Mouse (Mus musculus) hematopoietic stem cell, adult 5-6 weeks (primary cell): ENCODE measurements at regions not wholly inside any gene's neighbourhood (a gene's known extent, or its start where the extent isn't known, plus 50 kb on each side); places are given as distances from the start of the nearest gene placed in this dataset.
A peak's percentile ranks its signal among the peaks of the same experiment; 100 is the strongest.

Experiments used
- ATAC-seq, 2 experiments: fragments of 125-278 bp in 1 of 2; replicated peaks in 1 of 2; 2 replicates each; pipeline ENCODE4 v1.8.0; 2016 to 2017; ENCODE audit warnings: inconsistent platforms in 2 of 2, mild to moderate bottlenecking in 2 of 2, moderate number of reproducible peaks in 2 of 2, low read depth in 1 of 2, moderate TSS enrichment in 1 of 2; ENCODE audit not compliant: low FRiP score in 2 of 2, poor library complexity in 2 of 2, severe bottlenecking in 2 of 2, insufficient read depth in 1 of 2, low TSS enrichment in 1 of 2

DNA sequence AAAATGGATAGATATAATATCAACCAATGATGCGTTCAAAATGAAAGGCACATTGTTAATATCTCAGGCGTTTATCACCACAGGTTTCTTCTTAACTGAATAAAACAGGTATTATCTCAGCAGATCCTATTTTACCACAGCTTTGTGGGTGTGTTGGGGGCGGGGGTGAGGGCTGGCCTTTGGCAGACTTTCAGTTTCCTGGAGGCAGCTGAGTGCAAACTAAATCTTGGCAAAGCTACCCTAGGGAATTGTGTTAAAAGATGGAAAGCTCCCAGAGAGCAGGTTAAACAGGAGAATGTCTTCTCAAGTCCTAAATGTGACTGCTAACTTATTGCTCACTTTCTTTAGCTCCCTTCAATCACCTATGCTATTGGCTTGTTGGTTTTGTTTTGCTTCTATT, 223.8 kb downstream of the Kdm4c start:
- ATAC-seq = no peak

DNA sequence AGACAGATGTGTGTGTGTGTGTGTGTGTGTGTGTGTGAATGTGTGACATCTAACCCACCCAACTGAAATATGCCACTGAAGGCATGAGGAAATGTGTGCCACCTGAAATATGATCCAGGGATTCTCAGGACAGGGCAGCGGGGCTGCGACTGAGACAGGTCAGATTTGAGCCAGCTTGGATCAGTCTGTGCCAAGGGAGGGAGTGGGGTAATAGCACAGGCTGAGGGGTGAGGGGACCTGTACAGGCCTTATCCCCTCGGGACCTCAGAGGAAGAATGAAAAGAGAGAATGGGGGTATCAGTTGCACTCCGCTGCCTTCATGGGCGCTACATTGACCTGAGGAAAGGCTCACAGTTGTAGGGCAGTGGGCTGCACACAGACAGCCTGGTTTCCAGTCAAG, 270.2 kb downstream of the Kdm4c start:
- no peak for ATAC-seq

DNA sequence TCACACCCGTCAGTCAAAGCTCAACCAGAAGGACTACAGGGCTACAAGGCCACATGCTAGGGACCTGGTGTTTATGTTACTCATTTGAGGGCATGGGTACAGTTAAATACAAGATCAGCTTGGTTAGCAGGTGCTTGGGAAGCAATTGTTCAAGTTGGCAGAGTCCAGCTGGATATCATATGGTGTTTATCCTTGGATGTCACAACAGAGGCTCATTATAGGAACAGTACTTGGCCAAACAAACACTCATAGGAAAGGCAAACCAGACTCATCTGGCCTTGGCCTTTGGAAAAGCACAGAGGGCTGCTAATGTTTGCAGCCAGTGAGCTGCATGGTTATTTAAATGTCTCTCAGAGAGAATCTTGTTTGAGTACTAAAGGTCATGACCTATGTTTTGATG, 311.6 kb downstream of the Kdm4c start:
- no peak for ATAC-seq

DNA sequence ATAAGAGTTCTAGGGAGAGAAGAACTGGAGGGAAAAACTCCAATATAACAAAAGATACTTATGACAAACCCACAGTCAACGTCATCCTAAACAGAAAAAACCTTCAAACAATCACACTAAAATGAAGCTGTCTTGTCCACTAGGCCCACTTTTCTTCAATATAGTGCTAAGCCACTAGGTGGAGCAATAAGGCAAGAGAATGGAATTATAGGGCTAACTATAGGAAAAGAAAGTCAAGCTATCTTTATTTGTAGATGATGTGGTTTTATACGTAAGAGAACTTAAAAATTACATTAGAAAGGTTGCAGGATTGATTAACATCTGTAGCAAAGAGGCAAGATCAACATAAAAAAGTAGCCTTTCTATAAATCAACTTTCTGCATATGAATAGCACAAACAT, 321.3 kb downstream of the Kdm4c start:
- peak in 1 of 2 experiments; percentile 83; a peak in 3 of 4 replicates for ATAC-seq

DNA sequence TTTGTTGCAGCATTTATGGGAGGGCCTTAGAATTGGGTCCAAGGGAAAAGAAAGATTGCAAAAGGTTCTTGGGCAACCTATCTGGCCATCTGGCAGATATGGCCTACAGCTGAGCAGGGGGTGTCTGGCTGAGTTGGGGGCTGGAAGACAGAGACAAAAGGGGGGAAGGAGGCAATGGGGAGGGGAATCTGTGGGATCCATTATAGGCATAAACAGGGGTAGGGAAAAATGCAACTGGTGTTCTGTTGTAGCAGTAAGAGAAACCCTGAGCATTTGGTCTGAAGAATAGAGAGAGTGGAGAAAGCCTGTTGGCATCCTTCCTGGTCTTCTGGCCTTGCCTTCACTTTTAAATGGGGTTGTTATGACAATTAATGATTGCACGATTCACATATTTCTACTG, 344.1 kb downstream of the Kdm4c start:
- no peak for ATAC-seq

DNA sequence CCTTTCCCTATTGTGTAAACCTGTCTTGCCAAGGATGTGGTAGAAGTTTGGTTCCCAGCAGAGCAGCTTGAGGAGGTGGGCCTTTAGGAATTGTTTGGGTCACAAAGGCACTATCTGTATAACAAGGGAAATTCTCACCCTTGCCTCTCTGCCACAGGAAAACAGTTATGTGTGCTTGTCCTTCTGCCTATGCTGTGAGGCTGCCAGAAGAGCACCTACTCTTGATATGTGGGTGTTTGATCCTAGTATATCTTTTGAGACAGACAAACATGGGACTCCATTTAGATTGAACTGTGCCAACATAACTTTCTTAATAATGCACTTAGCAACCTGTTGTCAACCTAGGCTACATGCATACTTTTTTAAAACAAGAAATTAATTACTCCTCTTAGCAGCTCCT, 344.8 kb downstream of the Kdm4c start:
- no peak for ATAC-seq

DNA sequence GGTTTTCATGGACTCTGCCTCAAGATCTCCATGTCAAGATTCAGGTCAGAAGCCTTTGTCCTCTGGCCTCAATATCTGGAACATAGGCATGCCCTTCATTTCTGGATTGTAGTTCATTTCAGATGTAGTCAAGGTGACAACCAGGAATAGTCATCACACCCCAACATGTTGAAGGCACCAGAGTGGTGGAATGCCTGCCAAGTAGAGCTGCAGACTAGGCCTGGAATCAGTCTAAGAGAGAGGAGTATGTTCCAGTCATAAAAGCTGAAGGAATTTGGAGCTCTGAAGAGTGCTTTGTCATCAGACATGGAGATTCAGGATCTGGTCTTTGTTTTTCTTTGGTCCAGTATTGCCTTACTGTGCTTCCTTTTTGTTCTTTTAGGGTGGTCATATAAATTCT, 346.5 kb downstream of the Kdm4c start:
- no peak for ATAC-seq

DNA sequence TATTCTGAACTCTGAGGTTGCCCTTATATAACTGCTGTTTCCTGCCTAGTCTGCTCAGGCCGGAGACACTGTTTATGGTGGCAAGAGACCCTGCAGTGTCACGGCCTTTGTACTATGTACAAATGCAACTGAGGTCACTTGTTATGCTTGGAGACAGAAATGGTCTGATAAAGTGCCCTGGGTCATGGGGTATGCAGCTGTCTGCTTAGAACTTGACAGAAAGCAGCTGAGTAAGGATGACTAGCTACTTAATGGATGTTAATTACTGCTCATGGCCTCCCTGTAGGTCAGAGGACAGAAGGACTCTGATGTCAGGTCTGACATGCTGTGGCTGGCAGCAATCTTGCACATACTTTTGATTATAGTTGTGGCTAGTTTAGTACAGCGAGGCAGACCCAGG, 370.7 kb downstream of the Kdm4c start:
- no peak for ATAC-seq
